Mouse (Mus musculus) A20 (cell line): ENCODE data around the gene Ebi3.

Experiments
- DNase-seq: peaks from one replicate; pipeline ENCODE4 v3.0.0-alpha.2; 2011; ENCODE audit warnings: low read depth, low spot score

Ebi3 gene

GRCm38 (mm10) chr17:56003000-56003399 is 50.6 kb downstream of the Ebi3 start:
- no peak for DNase-seq

DNA sequence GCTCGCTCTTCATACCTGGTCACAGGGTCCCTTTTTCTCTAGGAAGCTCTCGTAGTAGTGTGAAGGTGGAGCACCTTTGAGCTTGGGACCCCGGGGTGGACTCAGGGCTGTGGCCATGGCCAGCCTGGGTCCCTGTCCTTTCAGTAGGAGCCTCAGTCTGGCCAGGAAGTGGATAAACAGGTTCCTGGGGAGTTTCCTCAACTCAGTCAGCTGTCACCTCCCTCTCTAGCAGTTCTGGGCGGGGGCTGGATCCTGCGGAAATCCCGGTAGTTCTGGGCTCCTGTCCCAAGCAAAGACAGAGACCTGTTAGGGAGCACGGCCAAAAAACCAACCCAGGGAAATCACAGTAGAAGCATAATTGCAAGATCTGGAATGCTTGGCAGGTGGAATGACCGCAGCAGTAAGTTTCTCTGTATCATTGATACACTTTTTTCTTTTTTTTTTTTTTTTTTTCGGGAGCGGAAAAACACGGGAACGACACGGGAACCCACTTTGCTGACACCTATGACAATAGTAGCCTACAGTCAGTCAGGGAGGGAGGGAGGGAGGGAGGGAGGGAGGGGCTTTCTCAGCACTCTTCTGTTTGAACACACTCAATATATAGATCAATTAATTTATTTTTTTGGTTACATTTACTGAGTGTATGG is 53.1 kb downstream of the Ebi3 start, which contains the start of the genes Stap2 and Mpnd:
Gene Stap2 (minus strand): TSS at position 170 of the 647 bp plus-strand sequence.
Gene Mpnd (plus strand): TSS at position 297 of the 647 bp plus-strand sequence.
- peak; percentile 47 for DNase-seq
